Mouse (Mus musculus) ES-CJ7 (cell line): ENCODE measurements at regions not wholly inside any gene's neighbourhood (a gene's known extent, or its start where the extent isn't known, plus 50 kb on each side); places are given as distances from the start of the nearest gene placed in this dataset.

Source experiments
- DNase-seq: peaks from one replicate; pipeline ENCODE4 v3.0.0; 2011; ENCODE audit warnings: low read depth, low spot score

- no peak for DNase-seq
Observed at GRCm38 (mm10) chrX:99292758-99293157, 156.8 kb downstream of the Efnb1 start.

- DNase-seq: no peak
Observed at GRCm38 (mm10) chrX:99291965-99292364, 156.0 kb downstream of the Efnb1 start.

- DNase-seq: no peak
Observed at GRCm38 (mm10) chrX:99291423-99291963, 155.6 kb downstream of the Efnb1 start.

- DNase-seq: no peak
Observed at GRCm38 (mm10) chrX:99287988-99288387, 152.1 kb downstream of the Efnb1 start.

- DNase-seq: no peak
Observed at GRCm38 (mm10) chrX:99286876-99287275, 150.9 kb downstream of the Efnb1 start.

GRCm38 (mm10) chrX:99285611-99286010 lies 149.7 kb downstream of the Efnb1 start:
- DNase-seq: peak; percentile 81

- no peak for DNase-seq
Observed at GRCm38 (mm10) chrX:99280991-99281390, 145.1 kb downstream of the Efnb1 start.

- DNase-seq: peak; percentile 3
Observed at GRCm38 (mm10) chrX:99280543-99280942, 144.6 kb downstream of the Efnb1 start.

GRCm38 (mm10) chrX:99275536-99275935 lies 139.6 kb downstream of the Efnb1 start:
- no peak for DNase-seq

- DNase-seq: no peak
Observed at GRCm38 (mm10) chrX:99271908-99272307, 136.0 kb downstream of the Efnb1 start.

- DNase-seq: no peak
Observed at GRCm38 (mm10) chrX:99249038-99249607, 113.2 kb downstream of the Efnb1 start.

GRCm38 (mm10) chrX:99248181-99248580 lies 112.3 kb downstream of the Efnb1 start:
- DNase-seq: no peak

GRCm38 (mm10) chrX:99246704-99247103 lies 110.8 kb downstream of the Efnb1 start:
- DNase-seq: no peak

GRCm38 (mm10) chrX:99246051-99246450 lies 110.1 kb downstream of the Efnb1 start:
- no peak for DNase-seq

- DNase-seq: no peak
Observed at GRCm38 (mm10) chrX:99245541-99245940, 109.6 kb downstream of the Efnb1 start.

- DNase-seq: no peak
Observed at GRCm38 (mm10) chrX:99243251-99243650, 107.3 kb downstream of the Efnb1 start.

- peak; percentile 4 for DNase-seq
Observed at GRCm38 (mm10) chrX:99241684-99242118, 105.8 kb downstream of the Efnb1 start.

GRCm38 (mm10) chrX:99233035-99233434 lies 97.1 kb downstream of the Efnb1 start:
- no peak for DNase-seq

GRCm38 (mm10) chrX:99232331-99232730 lies 96.4 kb downstream of the Efnb1 start:
- DNase-seq: no peak

GRCm38 (mm10) chrX:99225111-99225752 lies 89.3 kb downstream of the Efnb1 start:
- no peak for DNase-seq

- DNase-seq: no peak
Observed at GRCm38 (mm10) chrX:99222017-99222416, 86.1 kb downstream of the Efnb1 start.

- DNase-seq: no peak
Observed at GRCm38 (mm10) chrX:99220674-99221455, 84.9 kb downstream of the Efnb1 start.
